Mouse (Mus musculus) heart, embryonic 13.5 days (tissue): ENCODE results near the gene Gm45717. TPM values are rescaled to one million over a fixed set of nuclear protein-coding genes. Genes with fewer than 3 reads are reported as not detected.

Source experiments
- ATAC-seq: fragments of 200-750 bp; cut with Nextera tagmentation; 2 replicates; pipeline ENCODE4 v1.8.0; 2017; ENCODE audit warnings: moderate TSS enrichment; ENCODE audit not compliant: insufficient number of reproducible peaks, low FRiP score, low TSS enrichment; ENCODE audit errors: extremely low read depth
- H3K27ac ChIP-seq: fragments of 300-500 bp; sonication (generic); replicated peaks from 2 replicates; pipeline ENCODE4 v1.5.1; 2015; ENCODE audit warnings: moderate library complexity, mild to moderate bottlenecking, inconsistent platforms
- H3K27me3 ChIP-seq: fragments of 300-500 bp; sonication (generic); replicated peaks from 2 replicates; pipeline ENCODE4 v1.6.1; 2015; ENCODE audit warnings: mild to moderate bottlenecking, inconsistent platforms
- H3K36me3 ChIP-seq: fragments of 300-500 bp; sonication (generic); 2 replicates; pipeline ENCODE4 v1.6.1; 2015; ENCODE audit warnings: mild to moderate bottlenecking, inconsistent platforms
- H3K4me1 ChIP-seq: fragments of 300-500 bp; sonication (generic); 2 replicates; pipeline ENCODE4 v1.6.1; 2015; ENCODE audit warnings: inconsistent platforms
- H3K4me2 ChIP-seq: fragments of 300-500 bp; sonication (generic); 2 replicates; pipeline ENCODE4 v1.6.1; 2015; ENCODE audit warnings: inconsistent platforms, mild to moderate bottlenecking, moderate library complexity
- H3K4me3 ChIP-seq: fragments of 300-500 bp; sonication (generic); 2 replicates; pipeline ENCODE4 v1.5.1; 2015; ENCODE audit warnings: moderate library complexity, mild to moderate bottlenecking, inconsistent platforms
- H3K9ac ChIP-seq: fragments of 300-500 bp; sonication (generic); 2 replicates; pipeline ENCODE4 v1.6.1; 2015; ENCODE audit warnings: inconsistent platforms, mild to moderate bottlenecking, moderate library complexity
- H3K9me3 ChIP-seq: fragments of 300-500 bp; sonication (generic); 2 replicates; pipeline ENCODE4 v1.6.1; 2016; ENCODE audit warnings: inconsistent platforms
- WGBS: fragments of 180-500 bp; shearing (Covaris S2); methylation state at CpG from one replicate; pipeline ENCODE4 v1.1.7; 2015; ENCODE audit warnings: mixed read lengths; 5-methylcytosine and 5-hydroxymethylcytosine counted together
- polyA plus RNA-seq: library from polyadenylated mRNA; unstranded; fragments of >200 nt; fragmentation: Nextera tagmentation; extraction: Ambion mirVana; gene quantifications from 2 replicates; pipeline ENCODE4 v1.2.1, GENCODE M21; 2015

Gene Gm45717
- polyA plus RNA-seq, 1 experiment from 2014 or later: not detected

DNA sequence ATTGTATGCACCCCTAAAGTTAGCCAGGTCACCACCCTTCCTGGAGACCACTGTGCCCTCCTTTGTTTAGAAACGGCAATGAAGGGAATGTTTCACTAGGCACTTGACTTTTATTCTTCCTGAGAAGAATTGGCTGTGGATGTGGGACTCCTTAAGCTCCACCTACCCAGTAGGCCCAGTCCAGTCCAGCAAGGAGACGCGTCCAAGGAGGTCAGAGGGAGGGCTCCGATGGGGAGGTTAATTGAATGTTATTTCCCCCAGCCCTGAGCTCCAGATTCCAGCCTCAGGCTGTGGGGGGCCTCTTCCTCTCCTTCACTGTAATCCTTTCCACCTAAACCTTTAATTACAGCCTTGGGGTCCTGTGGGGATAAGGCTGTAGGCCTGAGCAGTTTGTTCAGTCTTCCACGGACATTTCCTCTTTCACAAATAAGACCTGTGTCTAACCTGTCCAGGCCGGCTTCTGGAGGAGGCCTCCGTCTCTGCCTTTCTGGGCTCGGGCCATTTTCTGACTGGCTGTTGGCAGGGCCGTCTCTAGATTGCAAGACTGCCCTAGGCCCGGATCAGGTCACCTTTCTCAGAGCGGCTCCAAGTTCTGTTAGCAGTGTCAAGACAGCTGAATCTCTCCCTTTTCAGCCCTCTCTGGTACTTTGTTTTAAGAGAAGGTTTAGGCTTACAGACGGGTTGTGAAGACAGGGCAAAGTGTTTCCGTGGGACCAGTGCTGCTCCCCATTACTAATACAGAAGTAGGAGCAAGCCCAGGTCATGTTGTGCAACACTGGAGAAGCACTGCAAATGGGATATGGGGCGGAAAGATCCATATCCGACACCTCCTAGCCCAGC lies 53.5 kb downstream of the Gm45717 start:
- Histone ChIP-seq H3K4me1 (peaks cover 21% of the 10 kb centered on the region), H3K9ac (no peak overlapping the region; the same call in 1 of the 2 replicates), H3K9me3 (no peaks in the 10 kb centered on the region), H3K4me2 (no peak overlapping the region), H3K36me3 (peaks cover 22% of the 10 kb centered on the region), H3K4me3 (no peak overlapping the region), H3K27ac (no peak overlapping the region), H3K27me3 (peaks cover 10% of the 10 kb centered on the region; the same call in 1 of the 2 replicates)
- ATAC-seq: no peak
- WGBS: 81% methylated on average over 15 of the region's 15 CpGs

GRCm38 (mm10) chr7:140900220-140900619 lies 55.5 kb downstream of the Gm45717 start, which contains the start of gene Cox8b:
Cox8b (minus strand) TSS chr7:140900446.
- no peaks in the 10 kb centered on the region for H3K9me3 ChIP-seq
- peak within 1 kb of the TSS; percentile 59 for H3K4me2 ChIP-seq
- ATAC-seq: no peak
- 42% methylated on average over 10 of the region's 10 CpGs for WGBS
- peak within 1 kb of the TSS; percentile 83 for H3K27ac ChIP-seq
- peaks cover 6% of the 10 kb centered on the region; the same call in 1 of the 2 replicates for H3K27me3 ChIP-seq
- peak within 1 kb of the TSS; percentile 79 for H3K9ac ChIP-seq
- peaks cover 21% of the 10 kb centered on the region for H3K4me1 ChIP-seq
- peaks cover 40% of the 10 kb centered on the region for H3K36me3 ChIP-seq
- H3K4me3 ChIP-seq: peak within 1 kb of the TSS; percentile 42

Other genes with a start within 250 kb of the Gm45717 start
- not detected in 2 replicates for gene Cyp2e1, start 192.2 kb downstream of the Gm45717 start, polyA plus RNA-seq
- 0.23 and 0.29 TPM in 2 replicates for gene Syce1, start 168.1 kb downstream of the Gm45717 start, polyA plus RNA-seq
- gene Zfp941, start 133.8 kb downstream of the Gm45717 start, polyA plus RNA-seq: 0.66 and 0.90 TPM in 2 replicates
- 0.24 and 0.90 TPM in 2 replicates for gene Urah, start 120.9 kb downstream of the Gm45717 start, polyA plus RNA-seq
- not detected in 2 replicates for gene Scgb1c1, start 110.4 kb downstream of the Gm45717 start, polyA plus RNA-seq
- gene Odf3, start 108.1 kb downstream of the Gm45717 start, polyA plus RNA-seq: 0.09 TPM in 1 of 2 replicates, not detected in the other
- not detected in 2 replicates for gene Gm45785, start 99.6 kb downstream of the Gm45717 start, polyA plus RNA-seq
- gene Ric8a, start 99.0 kb downstream of the Gm45717 start, polyA plus RNA-seq: 40.1 and 46.2 TPM in 2 replicates
- gene Bet1l, start 98.4 kb downstream of the Gm45717 start, polyA plus RNA-seq: 28.6 and 29.0 TPM in 2 replicates
- 164 and 190 TPM in 2 replicates for gene Psmd13, start 74.0 kb downstream of the Gm45717 start, polyA plus RNA-seq
- gene Sirt3, start 73.6 kb downstream of the Gm45717 start, polyA plus RNA-seq: 40.7 and 48.7 TPM in 2 replicates
- 142 and 148 TPM in 2 replicates for gene Cox8b, start 55.5 kb downstream of the Gm45717 start, polyA plus RNA-seq
- gene Nlrp6, start 35.0 kb downstream of the Gm45717 start, polyA plus RNA-seq: 0.05 and 0.20 TPM in 2 replicates
- 13.1 and 13.8 TPM in 2 replicates for gene Pgghg, start 14.5 kb downstream of the Gm45717 start, polyA plus RNA-seq
- 1.2 TPM in 2 replicates for gene Ifitm5, start 5.6 kb downstream of the Gm45717 start, polyA plus RNA-seq
- gene Ifitm2, start 50 bp upstream of the Gm45717 start, polyA plus RNA-seq: 505 and 535 TPM in 2 replicates
- 9.7 and 15.9 TPM in 2 replicates for gene Ifitm1, start 11.3 kb upstream of the Gm45717 start, polyA plus RNA-seq
- gene Ifitm3, start 54.8 kb upstream of the Gm45717 start, polyA plus RNA-seq: 73.2 and 78.1 TPM in 2 replicates
- 0.24 and 0.31 TPM in 2 replicates for gene Ifitm6, start 62.0 kb upstream of the Gm45717 start, polyA plus RNA-seq
- not detected in 2 replicates for gene Gm17387, start 73.2 kb upstream of the Gm45717 start, polyA plus RNA-seq
- 1.6 and 2.7 TPM in 2 replicates for gene B4galnt4, start 105.2 kb upstream of the Gm45717 start, polyA plus RNA-seq
- 0.31 and 0.72 TPM in 2 replicates for gene Pkp3, start 122.3 kb upstream of the Gm45717 start, polyA plus RNA-seq
- gene Sigirr, start 144.6 kb upstream of the Gm45717 start, polyA plus RNA-seq: 3.4 and 3.5 TPM in 2 replicates
- gene Ano9, start 161.9 kb upstream of the Gm45717 start, polyA plus RNA-seq: 0.21 and 0.23 TPM in 2 replicates
- 57.9 and 66.4 TPM in 2 replicates for gene Ptdss2, start 166.4 kb upstream of the Gm45717 start, polyA plus RNA-seq
- 92.2 and 102 TPM in 2 replicates for gene Rnh1, start 216.9 kb upstream of the Gm45717 start, polyA plus RNA-seq
- 67.5 and 90.7 TPM in 2 replicates for gene Hras, start 238.1 kb upstream of the Gm45717 start, polyA plus RNA-seq
- 3.1 and 3.3 TPM in 2 replicates for gene Lrrc56, start 238.2 kb upstream of the Gm45717 start, polyA plus RNA-seq